Mouse (Mus musculus) myocyte (in vitro differentiated cells): ENCODE measurements around the gene Whrn.

ENCODE experiments used
- CEBPB ChIP-seq: IDR thresholded peaks from 2 replicates; pipeline ENCODE4 v1.6.1; 2011; ENCODE audit warnings: mild to moderate bottlenecking, moderate library complexity; ENCODE audit not compliant: poor library complexity, insufficient read depth, severe bottlenecking
- E2F4 ChIP-seq: IDR thresholded peaks from one replicate; pipeline ENCODE4 v1.6.1; 2011; ENCODE audit warnings: mild to moderate bottlenecking, control low read depth, moderate library complexity; ENCODE audit not compliant: insufficient read depth
- MAX ChIP-seq: IDR thresholded peaks from one replicate; pipeline ENCODE4 v1.6.1; 2011; ENCODE audit warnings: low read depth, mild to moderate bottlenecking, control low read depth
- MYOD1 ChIP-seq, 3 experiments: IDR thresholded peaks; one replicate each; pipeline ENCODE4 v1.6.1; 2011; ENCODE audit warnings: control low read depth in 2 of 3, low read depth in 2 of 3, mild to moderate bottlenecking in 2 of 3, moderate library complexity in 1 of 3; ENCODE audit not compliant: insufficient read length in 2 of 3, control insufficient read depth in 1 of 3
- MYOG ChIP-seq, 3 experiments: IDR thresholded peaks; one replicate each; pipeline ENCODE4 v1.6.1; 2011; ENCODE audit warnings: control low read depth in 2 of 3, low read depth in 2 of 3, mild to moderate bottlenecking in 2 of 3; ENCODE audit not compliant: insufficient read length in 2 of 3, control insufficient read depth in 1 of 3, insufficient read depth in 1 of 3
- POLR2A ChIP-seq: IDR thresholded peaks from one replicate; pipeline ENCODE4 v1.6.1; 2011; ENCODE audit warnings: low read depth, mild to moderate bottlenecking, control low read depth, moderate library complexity; ENCODE audit not compliant: insufficient read length
- POLR2AphosphoS2 ChIP-seq: IDR thresholded peaks from one replicate; pipeline ENCODE4 v1.6.1; 2011; ENCODE audit warnings: low read depth, control low read depth; ENCODE audit not compliant: insufficient read length
- TCF3 ChIP-seq: IDR thresholded peaks from one replicate; pipeline ENCODE4 v1.6.1; 2011; ENCODE audit warnings: low read depth, control low read depth; ENCODE audit not compliant: insufficient read length
- USF1 ChIP-seq: IDR thresholded peaks from one replicate; pipeline ENCODE4 v1.6.1; 2011; ENCODE audit warnings: low read depth, mild to moderate bottlenecking, control low read depth, moderate library complexity

- no peak for TF ChIP-seq POLR2A
- TF ChIP-seq MAX, result no peak
- TF ChIP-seq MYOG (IDR thresholded peaks at IDR 0.05; ENCODE audit: control insufficient read depth in 1 of 3, insufficient read depth in 1 of 3, insufficient read length in 2 of 3, low read depth in 2 of 3), result no peak
- TF ChIP-seq E2F4, result no peak
- TF ChIP-seq USF1, result no peak
- TF ChIP-seq POLR2AphosphoS2, result no peak
- no peak for TF ChIP-seq CEBPB
- TF ChIP-seq TCF3, result no peak
- no peak for TF ChIP-seq MYOD1 (IDR thresholded peaks at IDR 0.05; ENCODE audit: control insufficient read depth in 1 of 3, insufficient read length in 2 of 3, low read depth in 2 of 3)
Measured at GRCm38 (mm10) chr4:63489676-63490075, 6.1 kb downstream of the Whrn start.
